Mouse (Mus musculus): ENCODE results near the gene Baiap2l2. TPM values are rescaled to one million over a fixed set of nuclear protein-coding genes. Genes with fewer than 3 reads are reported as not detected.

Baiap2l2 gene
- total RNA-seq (2021): under 1 TPM; 0.85 to 0.99 TPM
- long read RNA-seq, experiment 1, partial matches to known transcripts: 1 of 1 reads
- long read RNA-seq, experiment 1, other reads (novel, unspliced or antisense): 0 of 1 reads
- long read RNA-seq, experiment 2, partial matches to known transcripts: 0 of 3 reads
- long read RNA-seq, experiment 2, other reads (novel, unspliced or antisense): 2 of 3 reads

- DNase-seq: no peak
These were observed at the start of gene Baiap2l2 for GRCm38 (mm10) chr15:79285399-79285798. Baiap2l2 (minus strand) TSS chr15:79285537.

- no peak for DNase-seq
These were observed 48.1 kb upstream of the Baiap2l2 start for GRCm38 (mm10) chr15:79333409-79333808.

- DNase-seq: no peak
These were observed 45.2 kb upstream of the Baiap2l2 start for GRCm38 (mm10) chr15:79330521-79330920.

- DNase-seq: no peak
These were observed 44.6 kb upstream of the Baiap2l2 start for GRCm38 (mm10) chr15:79329979-79330363.

GRCm38 (mm10) chr15:79329346-79329978, 44.1 kb upstream of the Baiap2l2 start:
- no peak for DNase-seq

GRCm38 (mm10) chr15:79328939-79329275, 43.6 kb upstream of the Baiap2l2 start:
- DNase-seq: no peak

GRCm38 (mm10) chr15:79328058-79328938, 43.0 kb upstream of the Baiap2l2 start, which contains the start of gene Pla2g6:
Pla2g6 (minus strand) TSS chr15:79328390.
- DNase-seq: peak; percentile 99

- DNase-seq: peak; percentile 54
These were observed 41.9 kb upstream of the Baiap2l2 start for GRCm38 (mm10) chr15:79326971-79327961.

- DNase-seq: peak; percentile 53
These were observed 40.9 kb upstream of the Baiap2l2 start for GRCm38 (mm10) chr15:79326264-79326663.

- DNase-seq: no peak
These were observed 40.4 kb upstream of the Baiap2l2 start for GRCm38 (mm10) chr15:79325742-79326141.

GRCm38 (mm10) chr15:79324373-79324772, 39.0 kb upstream of the Baiap2l2 start:
- DNase-seq: no peak

- DNase-seq: no peak
These were observed 38.4 kb upstream of the Baiap2l2 start for GRCm38 (mm10) chr15:79323791-79324155.

GRCm38 (mm10) chr15:79322991-79323790, 37.9 kb upstream of the Baiap2l2 start:
- DNase-seq: peak; percentile 84

GRCm38 (mm10) chr15:79322281-79322990, 37.1 kb upstream of the Baiap2l2 start:
- DNase-seq: no peak

- no peak for DNase-seq
These were observed 36.4 kb upstream of the Baiap2l2 start for GRCm38 (mm10) chr15:79321733-79322190.

- no peak for DNase-seq
These were observed 28.6 kb upstream of the Baiap2l2 start for GRCm38 (mm10) chr15:79313848-79314369.

GRCm38 (mm10) chr15:79307861-79308260, 22.5 kb upstream of the Baiap2l2 start:
- DNase-seq: peak; percentile 46

- DNase-seq: no peak
These were observed 20.8 kb upstream of the Baiap2l2 start for GRCm38 (mm10) chr15:79306043-79306637.

GRCm38 (mm10) chr15:79304832-79305231, 19.5 kb upstream of the Baiap2l2 start:
- no peak for DNase-seq

- no peak for DNase-seq
These were observed 18.4 kb upstream of the Baiap2l2 start for GRCm38 (mm10) chr15:79303725-79304124.
